Mouse (Mus musculus) limb, embryonic 15.5 days (tissue): ENCODE results near the gene Ppp1r3e. TPM values are rescaled to one million over a fixed set of nuclear protein-coding genes. Genes with fewer than 3 reads are reported as not detected.
A peak's percentile ranks its signal among the peaks of the same experiment; 100 is the strongest.

Experiments
- ATAC-seq: fragments of 200-750 bp; cut with Nextera tagmentation; 2 replicates; pipeline ENCODE4 v1.8.0; 2017; ENCODE audit warnings: low read depth, moderate TSS enrichment; ENCODE audit not compliant: insufficient number of reproducible peaks, low FRiP score, low TSS enrichment
- H3K27ac ChIP-seq: fragments of 300-500 bp; sonication (generic); 2 replicates; pipeline ENCODE4 v1.5.1; 2015; ENCODE audit warnings: moderate library complexity, mild to moderate bottlenecking, inconsistent platforms
- H3K27me3 ChIP-seq: fragments of 300-500 bp; sonication (generic); 2 replicates; pipeline ENCODE4 v1.6.1; 2015; ENCODE audit warnings: inconsistent platforms
- H3K36me3 ChIP-seq: fragments of 300-500 bp; sonication (generic); 2 replicates; pipeline ENCODE4 v1.6.1; 2015; ENCODE audit warnings: inconsistent platforms
- H3K4me1 ChIP-seq: fragments of 300-500 bp; sonication (generic); 2 replicates; pipeline ENCODE4 v1.6.1; 2015; ENCODE audit warnings: inconsistent platforms
- H3K4me2 ChIP-seq: fragments of 300-500 bp; sonication (generic); 2 replicates; pipeline ENCODE4 v1.6.1; 2015; ENCODE audit warnings: mild to moderate bottlenecking, inconsistent platforms
- H3K4me3 ChIP-seq: fragments of 300-500 bp; sonication (generic); 2 replicates; pipeline ENCODE4 v1.5.1; 2015; ENCODE audit warnings: mild to moderate bottlenecking, inconsistent platforms
- H3K9ac ChIP-seq: fragments of 300-500 bp; sonication (generic); 2 replicates; pipeline ENCODE4 v1.6.1; 2015; ENCODE audit warnings: inconsistent platforms
- H3K9me3 ChIP-seq: fragments of 300-500 bp; sonication (generic); 2 replicates; pipeline ENCODE4 v1.6.1; 2016; ENCODE audit warnings: inconsistent platforms
- WGBS: fragments of 180-500 bp; shearing (Covaris S2); methylation state at CpG from one replicate; pipeline ENCODE4 v1.1.7; 2015; 5-methylcytosine and 5-hydroxymethylcytosine counted together
- polyA plus RNA-seq: library from polyadenylated mRNA; unstranded; fragments of >200 nt; fragmentation: Nextera tagmentation; extraction: Ambion mirVana; gene quantifications from 2 replicates; pipeline ENCODE4 v1.2.1, GENCODE M21; 2015

The Ppp1r3e gene
- polyA plus RNA-seq = 0.94 and 1.0 TPM in 2 replicates

DNA sequence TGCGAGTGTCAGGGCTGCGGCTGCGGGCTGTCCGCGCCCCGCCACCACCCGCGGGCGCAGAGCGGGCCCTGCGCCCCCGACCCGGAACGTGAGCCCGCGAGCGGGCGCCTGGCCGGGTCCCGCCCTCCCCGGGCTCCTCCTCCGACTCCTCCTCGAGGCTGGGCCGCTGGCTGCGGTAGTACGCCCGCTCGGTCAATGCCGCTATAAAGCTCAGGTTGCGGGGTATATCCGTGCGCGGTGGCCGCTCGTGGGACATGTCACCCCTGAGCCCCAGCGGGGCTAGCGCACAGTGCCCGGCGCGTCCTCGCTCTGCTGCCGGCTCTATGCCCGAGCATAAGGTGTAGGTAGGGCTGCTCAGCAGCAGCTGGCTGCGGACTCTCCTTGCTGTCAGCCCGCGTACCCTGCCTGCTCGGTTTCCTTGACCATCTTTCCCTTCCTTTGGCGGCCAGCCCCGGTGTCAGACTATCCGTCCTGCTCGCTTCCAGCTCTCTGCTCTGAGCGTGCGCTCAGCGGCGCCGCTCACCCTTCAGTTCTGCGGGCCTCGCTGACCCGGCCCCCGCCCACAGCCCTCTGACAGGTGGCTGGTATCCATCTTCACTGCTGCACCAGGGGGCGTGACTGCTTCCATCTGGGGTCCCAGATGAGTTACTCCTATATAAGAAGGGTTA is at the start of gene Ppp1r3e:
Gene Ppp1r3e (minus strand): TSS at position 503 of the 668 bp plus-strand sequence.
- Histone ChIP-seq H3K4me3 (peak within 1 kb of the TSS; percentile 75), H3K27me3 (peaks cover 28% of the 10 kb centered on the region), H3K4me1 (peaks cover 14% of the 10 kb centered on the region), H3K27ac (peak within 1 kb of the TSS; percentile 81), H3K9ac (peak within 1 kb of the TSS; percentile 77), H3K4me2 (peak within 1 kb of the TSS; percentile 99), H3K9me3 (no peaks in the 10 kb centered on the region), H3K36me3 (no peaks in the 10 kb centered on the region)
- WGBS = under 1% methylated on average over 59 of the region's 61 CpGs
- peak; percentile 79 for ATAC-seq

GRCm38 (mm10) chr14:54926401-54927158 is 49.2 kb upstream of the Ppp1r3e start:
- Histone ChIP-seq H3K9me3 (no peaks in the 10 kb centered on the region), H3K4me2 (peak overlapping the region; percentile 76), H3K4me1 (peaks cover 48% of the 10 kb centered on the region), H3K9ac (peak overlapping the region; percentile 90), H3K27me3 (no peaks in the 10 kb centered on the region), H3K4me3 (peak overlapping the region; percentile 63), H3K27ac (peak overlapping the region; percentile 100), H3K36me3 (peaks cover 14% of the 10 kb centered on the region)
- WGBS = under 1% methylated on average over 32 of the region's 58 CpGs
- ATAC-seq = peak; percentile 77

GRCm38 (mm10) chr14:54925349-54926342 is 48.3 kb upstream of the Ppp1r3e start, which contains the start of gene Efs:
Gene Efs (minus strand): TSS chr14:54926126.
- WGBS = under 1% methylated on average over 57 of the region's 57 CpGs
- Histone ChIP-seq H3K27ac (peak within 1 kb of the TSS; percentile 100), H3K9me3 (no peaks in the 10 kb centered on the region), H3K4me3 (peak within 1 kb of the TSS; percentile 63), H3K27me3 (no peaks in the 10 kb centered on the region), H3K4me1 (peaks cover 48% of the 10 kb centered on the region), H3K36me3 (peaks cover 24% of the 10 kb centered on the region), H3K9ac (peak within 1 kb of the TSS; percentile 90), H3K4me2 (peak within 1 kb of the TSS; percentile 76)
- ATAC-seq = peak; percentile 55

- Histone ChIP-seq H3K27me3 (no peaks in the 10 kb centered on the region), H3K9me3 (no peaks in the 10 kb centered on the region), H3K27ac (peak overlapping the region; percentile 100), H3K4me2 (peak overlapping the region; percentile 76), H3K4me1 (peaks cover 44% of the 10 kb centered on the region), H3K36me3 (peaks cover 32% of the 10 kb centered on the region), H3K9ac (peak overlapping the region; percentile 90), H3K4me3 (peak overlapping the region; percentile 63)
- peak; percentile 64 for ATAC-seq
- 6% methylated on average over 7 of the region's 7 CpGs for WGBS
These were observed 47.4 kb upstream of the Ppp1r3e start for GRCm38 (mm10) chr14:54924641-54925348.

DNA sequence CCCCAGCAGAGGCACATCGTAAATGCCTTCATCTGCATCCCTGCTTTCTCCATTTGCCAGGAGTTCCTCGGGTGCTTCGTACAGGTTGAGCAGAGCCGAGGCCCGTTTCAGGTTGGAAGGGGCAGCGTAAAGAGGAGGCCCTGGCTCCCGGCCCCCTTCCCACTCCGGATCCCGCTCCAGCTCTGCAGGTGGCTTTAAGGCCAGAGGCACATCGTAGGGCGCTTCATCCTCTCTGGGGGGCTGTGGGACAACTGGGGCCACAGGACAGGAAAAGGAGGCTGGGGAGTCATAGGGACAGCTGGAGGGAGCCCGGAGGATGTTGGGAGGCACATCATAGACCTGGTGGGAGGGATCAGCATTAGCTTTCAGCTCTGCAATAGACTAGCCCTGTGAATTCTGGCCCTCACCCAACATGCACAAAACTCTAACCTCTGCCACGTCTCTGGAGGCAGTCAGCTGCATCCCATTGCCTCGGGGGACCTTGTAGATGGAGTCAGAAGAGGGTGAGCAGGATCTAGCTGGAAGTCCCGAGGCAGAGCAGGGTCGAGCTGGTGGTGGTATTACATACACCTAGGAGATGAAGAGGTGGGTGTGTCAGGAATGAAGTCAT is 42.8 kb upstream of the Ppp1r3e start:
- peaks cover 76% of the 10 kb centered on the region for H3K36me3 ChIP-seq
- no peak overlapping the region for H3K4me2 ChIP-seq
- no peak overlapping the region for H3K27ac ChIP-seq
- 86% methylated on average over 16 of the region's 16 CpGs for WGBS
- no peak overlapping the region for H3K4me3 ChIP-seq
- H3K9ac ChIP-seq = no peak overlapping the region
- H3K9me3 ChIP-seq = no peaks in the 10 kb centered on the region
- H3K4me1 ChIP-seq = peaks cover 23% of the 10 kb centered on the region
- no peak for ATAC-seq
- no peaks in the 10 kb centered on the region for H3K27me3 ChIP-seq

- Histone ChIP-seq H3K9ac (peak overlapping the region; percentile 89), H3K9me3 (no peaks in the 10 kb centered on the region), H3K4me1 (peaks cover 29% of the 10 kb centered on the region), H3K4me2 (peak overlapping the region; percentile 80), H3K27me3 (no peaks in the 10 kb centered on the region), H3K36me3 (peaks cover 48% of the 10 kb centered on the region), H3K4me3 (peak overlapping the region; percentile 92), H3K27ac (peak overlapping the region; percentile 94)
- 13% methylated on average over 10 of the region's 10 CpGs for WGBS
- ATAC-seq = no peak
These were observed 36.0 kb upstream of the Ppp1r3e start for GRCm38 (mm10) chr14:54913343-54913742.

- under 1% methylated on average over 28 of the region's 28 CpGs for WGBS
- Histone ChIP-seq H3K9me3 (no peaks in the 10 kb centered on the region), H3K4me2 (peak within 1 kb of the TSS; percentile 80), H3K4me3 (peak within 1 kb of the TSS; percentile 92), H3K4me1 (peaks cover 29% of the 10 kb centered on the region), H3K27ac (peak within 1 kb of the TSS; percentile 94), H3K36me3 (peaks cover 48% of the 10 kb centered on the region), H3K9ac (peak within 1 kb of the TSS; percentile 89), H3K27me3 (no peaks in the 10 kb centered on the region)
- peak; percentile 94 for ATAC-seq
These were observed 35.5 kb upstream of the Ppp1r3e start, which contains the start of gene Slc22a17 for GRCm38 (mm10) chr14:54912886-54913285. Gene Slc22a17 (minus strand): TSS chr14:54913132.

DNA sequence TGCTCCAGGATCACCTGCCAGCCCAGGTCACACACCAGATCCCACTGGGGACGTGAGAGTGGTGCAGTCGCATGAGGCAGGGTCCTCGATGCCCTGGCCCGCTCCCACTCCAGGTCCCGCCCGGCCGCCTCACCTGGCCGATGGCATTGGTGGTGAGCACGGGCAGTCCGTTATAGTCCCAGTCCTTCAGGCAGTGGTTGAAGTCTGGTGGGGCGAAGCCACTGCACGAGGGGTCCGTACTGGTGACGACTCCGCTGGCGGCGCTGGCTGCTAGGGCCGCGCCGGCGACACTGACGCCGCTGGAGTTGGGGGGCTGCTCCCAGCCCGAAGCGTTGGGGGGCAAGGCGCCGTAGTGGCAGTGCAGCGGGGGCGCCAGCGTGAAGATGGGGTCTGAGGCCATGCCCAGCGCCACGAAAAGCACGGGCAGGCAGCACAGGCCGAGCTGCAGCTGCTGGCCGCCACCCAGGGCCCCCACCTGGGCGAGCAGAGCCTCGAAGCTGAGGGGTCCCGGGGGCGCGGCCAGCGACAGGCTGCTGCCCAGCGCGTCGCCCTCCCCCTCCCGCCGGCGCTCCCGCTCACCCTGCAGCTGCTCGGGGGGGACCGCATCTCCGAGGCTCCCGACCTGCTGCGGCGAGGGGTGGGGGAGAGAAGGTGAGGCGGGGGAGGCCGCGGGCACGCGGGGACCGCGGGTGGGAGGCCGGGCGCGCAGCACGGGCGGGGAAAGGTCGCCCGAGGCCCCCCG is 34.9 kb upstream of the Ppp1r3e start:
- peak overlapping the region; percentile 92 for H3K4me3 ChIP-seq
- H3K9me3 ChIP-seq = no peaks in the 10 kb centered on the region
- 2% methylated on average over 52 of the region's 69 CpGs for WGBS
- H3K27ac ChIP-seq = peak overlapping the region; percentile 94
- H3K36me3 ChIP-seq = peaks cover 48% of the 10 kb centered on the region
- H3K27me3 ChIP-seq = no peaks in the 10 kb centered on the region
- peak; percentile 32; the same call in 1 of the 2 replicates for ATAC-seq
- peaks cover 29% of the 10 kb centered on the region for H3K4me1 ChIP-seq
- peak overlapping the region; percentile 89 for H3K9ac ChIP-seq
- H3K4me2 ChIP-seq = peak overlapping the region; percentile 80

- H3K4me1 ChIP-seq = peaks cover 25% of the 10 kb centered on the region
- H3K27ac ChIP-seq = no peak overlapping the region
- no peak overlapping the region for H3K9ac ChIP-seq
- no peak overlapping the region for H3K4me3 ChIP-seq
- no peaks in the 10 kb centered on the region for H3K9me3 ChIP-seq
- no peak overlapping the region for H3K4me2 ChIP-seq
- H3K36me3 ChIP-seq = peaks cover 55% of the 10 kb centered on the region
- no peaks in the 10 kb centered on the region for H3K27me3 ChIP-seq
- ATAC-seq = no peak
- 87% methylated on average over 7 of the region's 7 CpGs for WGBS
These were observed 31.3 kb upstream of the Ppp1r3e start for GRCm38 (mm10) chr14:54908682-54909081.

- no peak overlapping the region for H3K9ac ChIP-seq
- H3K27ac ChIP-seq = no peak overlapping the region
- no peaks in the 10 kb centered on the region for H3K27me3 ChIP-seq
- 82% methylated on average over 4 of the region's 4 CpGs for WGBS
- H3K4me3 ChIP-seq = no peak overlapping the region
- H3K9me3 ChIP-seq = no peaks in the 10 kb centered on the region
- H3K4me2 ChIP-seq = no peak overlapping the region
- H3K36me3 ChIP-seq = peaks cover 39% of the 10 kb centered on the region
- no peaks in the 10 kb centered on the region for H3K4me1 ChIP-seq
- ATAC-seq = no peak
These were observed 26.3 kb upstream of the Ppp1r3e start for GRCm38 (mm10) chr14:54903641-54904040.
